Mouse (Mus musculus) neutrophil, adult 59 days (primary cell): ENCODE results near the gene Trmt10b. TPM values are rescaled to one million over a fixed set of nuclear protein-coding genes. Genes with fewer than 3 reads are reported as not detected.

Experiments
- total RNA-seq, 2 experiments: library from RNA; stranded (reverse); gene quantifications; 1 replicate in 1 of 2; 2 replicates in 1 of 2; pipeline ENCODE4 v1.2.4; 2023

Trmt10b gene
- 1 to 10 TPM; 3.4 to 4.2 TPM for total RNA-seq

GRCm38 (mm10) chr4:45296662-45297564, at the start of gene Trmt10b:
TSS of gene Trmt10b (plus strand) at chr4:45297127.

GRCm38 (mm10) chr4:45341669-45342249, 44.8 kb downstream of the Trmt10b start, which contains the start of gene Dcaf10:
TSS of gene Dcaf10 (plus strand) at chr4:45342101.

GRCm38 (mm10) chr4:45342286-45343155, 45.6 kb downstream of the Trmt10b start, which contains the start of gene Exosc3:
TSS of gene Exosc3 (minus strand) at chr4:45342732.

Other genes with a start within 250 kb of the Trmt10b start
- gene Fbxo10, start 212.5 kb upstream of the Trmt10b start, total RNA-seq, result 10 to 100 TPM; 12.7 to 16.1 TPM
- 10 to 100 TPM; 30.0 to 30.8 TPM for gene Tomm5, start 189.0 kb upstream of the Trmt10b start, total RNA-seq
- not detected for gene Frmpd1, start 112.3 kb upstream of the Trmt10b start, total RNA-seq
- gene Dcaf10, start 45.0 kb downstream of the Trmt10b start, total RNA-seq, result 10 to 100 TPM; 14.5 to 15.0 TPM
- 10 to 100 TPM; 26.0 to 28.9 TPM for gene Exosc3, start 45.6 kb downstream of the Trmt10b start, total RNA-seq
- 10 to 100 TPM; 44.8 to 49.1 TPM for gene Slc25a51, start 111.6 kb downstream of the Trmt10b start, total RNA-seq
- gene Shb, start 235.3 kb downstream of the Trmt10b start, total RNA-seq, result 1 to 10 TPM; 1.6 TPM